Mouse (Mus musculus) CH12.LX (cell line): Measurements from ENCODE around the gene Eloa. TPM values are rescaled to one million over a fixed set of nuclear protein-coding genes. Genes with fewer than 3 reads are reported as not detected.

Experiments
- DNase-seq: peaks from one replicate; pipeline ENCODE4 v3.0.0-alpha.2; 2013; ENCODE audit errors: extremely low read depth
- H3K27ac ChIP-seq: 2 replicates; pipeline ENCODE4 v1.5.1; 2012; ENCODE audit warnings: low read depth, mild to moderate bottlenecking, control low read depth, moderate library complexity; ENCODE audit not compliant: insufficient read depth
- H3K27me3 ChIP-seq: replicated peaks from 2 replicates; pipeline ENCODE3; 2012; ENCODE audit warnings: inconsistent platforms
- H3K36me3 ChIP-seq, 2 experiments: replicated peaks in 1 of 2; 2 replicates each; pipeline versions ENCODE3 to v1.6.1; 2012; ENCODE audit warnings: inconsistent platforms in 1 of 2, low read length in 1 of 2, mild to moderate bottlenecking in 1 of 2, mixed read lengths in 1 of 2, moderate library complexity in 1 of 2; ENCODE audit not compliant: control insufficient read depth in 1 of 2, insufficient read depth in 1 of 2
- H3K4me1 ChIP-seq, 2 experiments: 2 replicates each; pipeline ENCODE4 v1.6.1; 2012; ENCODE audit warnings: inconsistent platforms in 1 of 2, moderate library complexity in 1 of 2; ENCODE audit not compliant: insufficient read depth in 2 of 2, control insufficient read depth in 1 of 2
- H3K4me2 ChIP-seq: 2 replicates; pipeline ENCODE4 v1.6.1; 2012; ENCODE audit warnings: low read depth, mild to moderate bottlenecking, control low read depth; ENCODE audit not compliant: poor library complexity, insufficient read depth, severe bottlenecking
- H3K4me3 ChIP-seq, 3 experiments: fragments of 150-350 bp in 1 of 3; sonication (generic) in 1 of 3; replicated peaks in 1 of 3; 2 replicates each; pipeline versions ENCODE3 to v1.5.1; 2011 to 2012; ENCODE audit warnings: low read depth in 2 of 3, low read length in 2 of 3, mild to moderate bottlenecking in 2 of 3, moderate library complexity in 2 of 3, control low read depth in 1 of 3, improper control_type of control experiment in 1 of 3, inconsistent platforms in 1 of 3, mixed read lengths in 1 of 3; ENCODE audit not compliant: poor library complexity in 1 of 3
- H3K79me2 ChIP-seq: replicated peaks from 2 replicates; pipeline ENCODE4 v1.6.1; 2012; ENCODE audit warnings: mild to moderate bottlenecking, moderate library complexity; ENCODE audit not compliant: control insufficient read depth, poor library complexity, insufficient read depth, severe bottlenecking; ENCODE audit errors: extremely low read depth
- H3K9ac ChIP-seq: 2 replicates; pipeline ENCODE4 v1.6.1; 2012; ENCODE audit warnings: low read depth, mild to moderate bottlenecking, control low read depth, moderate library complexity; ENCODE audit not compliant: insufficient read depth
- H3K9me3 ChIP-seq: replicated peaks from 2 replicates; pipeline ENCODE3; 2012; ENCODE audit warnings: low read length, inconsistent platforms, mixed read lengths
- CHD1 ChIP-seq: IDR thresholded peaks from 2 replicates; pipeline ENCODE4 v1.6.1; 2012; ENCODE audit warnings: low read depth, low read length, improper control_type of control experiment, inconsistent platforms
- E2F4 ChIP-seq: IDR thresholded peaks from 2 replicates; pipeline ENCODE4 v1.6.1; 2011; ENCODE audit warnings: low read depth, low read length, improper control_type of control experiment; ENCODE audit not compliant: insufficient replicate concordance
- ELF1 ChIP-seq: IDR thresholded peaks from 2 replicates; pipeline ENCODE4 v1.6.1; 2014; ENCODE audit warnings: low read depth, mild to moderate bottlenecking, inconsistent platforms, low read length, improper control_type of control experiment
- GABPA ChIP-seq: IDR thresholded peaks from 2 replicates; pipeline ENCODE4 v1.6.1; 2012; ENCODE audit warnings: low read depth, low read length, improper control_type of control experiment, inconsistent platforms; ENCODE audit not compliant: insufficient replicate concordance
- IRF4 ChIP-seq: IDR thresholded peaks from 2 replicates; pipeline ENCODE4 v1.6.1; 2014; ENCODE audit warnings: low read depth, mild to moderate bottlenecking, inconsistent platforms, low read length, improper control_type of control experiment
- JUND ChIP-seq: conservative IDR thresholded peaks from 2 replicates; pipeline ENCODE4 v1.6.1; 2011; ENCODE audit warnings: low read depth, low read length, improper control_type of control experiment
- KAT2A ChIP-seq: IDR thresholded peaks from 2 replicates; pipeline ENCODE4 v1.6.1; 2012; ENCODE audit warnings: low read length, improper control_type of control experiment, inconsistent platforms; ENCODE audit not compliant: insufficient replicate concordance
- MAFK ChIP-seq: IDR thresholded peaks from 2 replicates; pipeline ENCODE4 v1.6.1; 2011; ENCODE audit warnings: low read length, improper control_type of control experiment; ENCODE audit not compliant: insufficient replicate concordance
- MAX ChIP-seq: IDR thresholded peaks from 2 replicates; pipeline ENCODE4 v1.6.1; 2011; ENCODE audit warnings: low read length, improper control_type of control experiment
- MYC ChIP-seq: IDR thresholded peaks from 2 replicates; pipeline ENCODE4 v1.6.1; 2011; ENCODE audit warnings: low read depth, mild to moderate bottlenecking, improper control_type of control experiment, low read length
- POLR2A ChIP-seq: IDR thresholded peaks from 2 replicates; pipeline ENCODE4 v1.6.1; 2011; ENCODE audit warnings: low read depth, mild to moderate bottlenecking, improper control_type of control experiment, low read length
- RCOR1 ChIP-seq: conservative IDR thresholded peaks from 2 replicates; pipeline ENCODE4 v1.6.1; 2012; ENCODE audit warnings: low read depth, mild to moderate bottlenecking, inconsistent platforms, low read length, improper control_type of control experiment
- SIN3A ChIP-seq: IDR thresholded peaks from 2 replicates; pipeline ENCODE4 v1.6.1; 2012; ENCODE audit warnings: low read length, improper control_type of control experiment, inconsistent platforms
- TBP ChIP-seq: conservative IDR thresholded peaks from 2 replicates; pipeline ENCODE4 v1.6.1; 2011; ENCODE audit warnings: low read depth, low read length, improper control_type of control experiment
- TCF12 ChIP-seq: IDR thresholded peaks from 2 replicates; pipeline ENCODE4 v1.6.1; 2014; ENCODE audit warnings: low read depth, mild to moderate bottlenecking, inconsistent platforms, low read length, improper control_type of control experiment
- UBTF ChIP-seq: IDR thresholded peaks from 2 replicates; pipeline ENCODE4 v1.6.1; 2012; ENCODE audit warnings: low read depth, mild to moderate bottlenecking, inconsistent platforms, low read length, improper control_type of control experiment, moderate library complexity
- dilution Hi-C: fragments of 300-500 bp; cut with MboI; formaldehyde crosslinking; loops from 2 replicates; pipeline ENCODE4 v1.14.3; 2020; ENCODE audit warnings: low sequenced_read_pairs; ENCODE audit not compliant: extremely low pct_unique_long_range_greater_than_20kb, extremely low pct_ligation_motif_present
- in situ Hi-C: fragments of 300-500 bp; cut with MboI; formaldehyde crosslinking; loops from 3 replicates; pipeline ENCODE4 v1.14.3; 2019; ENCODE audit warnings: low sequenced_read_pairs, low pct_ligation_motif_present, low pct_unique_long_range_greater_than_20kb, mixed read lengths
- polyA plus RNA-seq: library from polyadenylated mRNA; unstranded; fragments of >175 nt; gene quantifications from 2 replicates; pipeline ENCODE4 v1.2.1, GENCODE M21; 2012; ENCODE audit warnings: low read depth; ENCODE audit not compliant: insufficient read length
- total RNA-seq, 2 experiments: library from RNA; depleted of rRNA; stranded (reverse); fragments of 300-350 nt in 1 of 2; fragments of >200 nt in 1 of 2; gene quantifications; 2 replicates each; pipeline ENCODE4 v1.2.3; 2012 to 2014

Gene Eloa
- total and polyA plus RNA-seq, 3 experiments = 45.8 to 66.2 (median 66.0) TPM

- dilution Hi-C loops (no loop called here), in situ Hi-C loops (no loop called here)
- Histone ChIP-seq H3K4me1 (no peaks in the 10 kb centered on the region), H3K27ac (no peak overlapping the region), H3K79me2 (no peaks in the 10 kb centered on the region; the same call in 1 of the 2 replicates), H3K36me3 (peaks cover 54 to 68% of the 10 kb centered on the region in 2 experiments), H3K9ac (no peak overlapping the region), H3K4me3 (no peak overlapping the region), H3K27me3 (no peaks in the 10 kb centered on the region), H3K4me2 (no peak overlapping the region), H3K9me3 (no peaks in the 10 kb centered on the region)
- no peak for TF ChIP-seq ELF1
- no peak for TF ChIP-seq RCOR1
- TF ChIP-seq E2F4 = no peak
- no peak for TF ChIP-seq JUND
- no peak for TF ChIP-seq TCF12
- no peak for TF ChIP-seq MAX
- TF ChIP-seq MAFK = no peak
- no peak for DNase-seq
Measured at GRCm38 (mm10) chr4:136004107-136004675, 17.4 kb downstream of the Eloa start.

DNA sequence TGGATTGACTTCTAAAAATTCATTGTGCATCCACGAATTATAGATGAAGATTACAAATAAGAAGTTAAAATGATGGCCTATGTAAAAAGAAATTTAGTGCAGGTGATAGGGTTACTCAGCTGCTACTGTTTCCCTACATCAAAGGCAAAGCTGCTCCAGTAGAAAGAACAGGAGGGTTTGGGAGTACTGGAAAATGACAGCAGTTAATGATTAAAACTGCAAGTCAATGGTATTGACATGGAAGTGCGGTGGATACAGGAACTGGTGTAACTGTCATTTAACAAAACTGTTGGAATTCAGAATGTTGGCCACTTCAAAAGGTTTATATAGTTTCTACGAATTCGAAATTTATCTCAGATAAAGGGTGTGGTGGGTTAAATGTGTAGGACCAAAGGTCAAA is 26.4 kb downstream of the Eloa start:
- Histone ChIP-seq H3K79me2 (no peaks in the 10 kb centered on the region), H3K36me3 (no peaks in the 10 kb centered on the region), H3K9ac (no peak overlapping the region), H3K27ac (no peak overlapping the region), H3K27me3 (no peaks in the 10 kb centered on the region), H3K4me2 (no peak overlapping the region), H3K9me3 (peaks cover 15% of the 10 kb centered on the region), H3K4me3 (no peak overlapping the region), H3K4me1 (no peaks in the 10 kb centered on the region)
- dilution Hi-C loops (no loop called here), in situ Hi-C loops (no loop called here)
- TF ChIP-seq MAX = no peak
- DNase-seq = no peak

DNA sequence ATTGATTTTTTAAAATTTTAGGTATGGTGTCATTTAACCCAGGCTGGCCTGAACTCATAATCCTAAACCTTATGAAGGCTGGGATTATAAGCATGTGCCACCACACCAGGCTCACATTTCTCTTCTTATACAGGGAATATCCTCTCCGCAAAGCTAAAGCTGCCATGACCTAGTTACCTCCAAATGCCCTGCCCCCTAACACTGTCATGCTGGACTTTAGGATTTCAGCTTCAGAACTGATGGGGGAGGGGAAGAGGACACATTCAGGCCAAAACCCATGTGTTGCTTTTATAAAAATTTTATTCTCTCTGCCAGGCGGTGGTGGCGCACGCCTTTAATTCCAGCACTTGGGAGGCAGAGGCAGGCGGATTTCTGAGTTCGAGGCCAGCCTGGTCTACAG is 27.6 kb downstream of the Eloa start:
- TF ChIP-seq MAX (no peak), MYC (no peak), SIN3A (no peak), CHD1 (no peak), UBTF (no peak), POLR2A (no peak), GABPA (no peak), E2F4 (no peak), KAT2A (no peak), RCOR1 (no peak), TBP (no peak), MAFK (no peak), IRF4 (no peak)
- TF ChIP-seq, all 38 proteins: peak for 0
- in situ Hi-C loops = no loop called here
- peaks cover 15% of the 10 kb centered on the region for H3K9me3 ChIP-seq
- H3K79me2 ChIP-seq = no peaks in the 10 kb centered on the region
- no peak overlapping the region for H3K9ac ChIP-seq
- H3K36me3 ChIP-seq = no peaks in the 10 kb centered on the region
- no peaks in the 10 kb centered on the region for H3K4me1 ChIP-seq
- H3K27ac ChIP-seq = no peak overlapping the region
- no peak overlapping the region for H3K4me3 ChIP-seq
- no peak for DNase-seq
- no peaks in the 10 kb centered on the region for H3K27me3 ChIP-seq
- no peak overlapping the region for H3K4me2 ChIP-seq
- dilution Hi-C loops = no loop called here
